24 mouse cellular contexts compared by ENCODE assay signal in genomic region chr3:131895057-131895456, GRCm38 (mm10).
DNase-seq lines count a peak whose midpoint lies in the region; ATAC-seq and TF ChIP-seq lines count a peak whose summit lies in the region.
"Had no signal": no experiment of that assay in that cellular context is flagged by ENCODE, and none has a peak within 500 bp of the region (broad histone marks: within the 10 kb centered on the region; RNA-seq: fewer than 3 reads in every experiment).

No protein-coding gene starts in this region.

- no peak overlapping the region for H3K4me3 ChIP-seq in lung, postnatal 0 days (ENCODE audit: low read depth, low read length)
- H3K4me3 ChIP-seq in lung, adult 2 months (replicated peaks; ENCODE audit: extremely low read depth, low read depth, low read length) = no peak overlapping the region
- no peak overlapping the region for H3K4me3 ChIP-seq in CH12.LX (replicated peaks in 1 of 3; ENCODE audit: low read depth in 2 of 3, low read length in 2 of 3, poor library complexity in 1 of 3)
- H3K4me3 ChIP-seq: embryonic facial prominence, embryonic 13.5 days; embryonic facial prominence, embryonic 15.5 days; erythroblast, embryonic 14.5 days; forebrain, embryonic 10.5 days; forebrain, embryonic 12.5 days had no signal

- in situ Hi-C loops in CH12.LX (cut with MboI; ENCODE audit: low pct_ligation_motif_present, low pct_unique_long_range_greater_than_20kb, low sequenced_read_pairs) = no loop called here

- H3K36me3 ChIP-seq in lung, postnatal 0 days (ENCODE audit: insufficient read depth, low read length) = no peaks in the 10 kb centered on the region
- no peaks in the 10 kb centered on the region for H3K36me3 ChIP-seq in CH12.LX (replicated peaks in 1 of 2; ENCODE audit: control insufficient read depth in 1 of 2, insufficient read depth in 1 of 2, low read length in 1 of 2)
- H3K36me3 ChIP-seq: embryonic facial prominence, embryonic 13.5 days; embryonic facial prominence, embryonic 15.5 days; forebrain, embryonic 10.5 days; forebrain, embryonic 12.5 days; G1E had no signal

- TF ChIP-seq EP300 in lung, postnatal 0 days (IDR thresholded peaks at IDR 0.05) = no peak
- TF ChIP-seq EP300 in CH12.LX (IDR thresholded peaks at IDR 0.05; ENCODE audit: low read length) = no peak

- dilution Hi-C loops in CH12.LX (cut with MboI; ENCODE audit: extremely low pct_ligation_motif_present, extremely low pct_unique_long_range_greater_than_20kb, low sequenced_read_pairs) = no loop called here

- WGBS in lung, postnatal 0 days = 49% methylated on average over 1 of the region's 1 CpGs
- 48% methylated on average over 1 of the region's 1 CpGs for WGBS in lung, adult 2 months

- no peak overlapping the region for H3K9ac ChIP-seq in lung, postnatal 0 days (replicated peaks; ENCODE audit: low read depth)
- H3K9ac ChIP-seq in CH12.LX (ENCODE audit: insufficient read depth, low read depth) = no peak overlapping the region
- H3K9ac ChIP-seq: embryonic facial prominence, embryonic 13.5 days; embryonic facial prominence, embryonic 15.5 days; forebrain, embryonic 12.5 days had no signal

- TF ChIP-seq POLR2A in lung, adult 2 months (IDR thresholded peaks at IDR 0.05; ENCODE audit: borderline replicate concordance, extremely low read depth, low read depth, low read length) = no peak
- no peak for TF ChIP-seq POLR2A in CH12.LX (IDR thresholded peaks at IDR 0.05; ENCODE audit: low read depth, low read length)

- no peak for TF ChIP-seq RAD21 in CH12.LX (IDR thresholded peaks at IDR 0.05; ENCODE audit: low read depth, low read length)

- no peaks in the 10 kb centered on the region for H3K27me3 ChIP-seq in lung, postnatal 0 days (replicated peaks; ENCODE audit: insufficient read depth, low read length)
- H3K27me3 ChIP-seq in CH12.LX (replicated peaks) = peaks cover 1% of the 10 kb centered on the region
- H3K27me3 ChIP-seq: embryonic facial prominence, embryonic 13.5 days; embryonic facial prominence, embryonic 15.5 days; forebrain, embryonic 12.5 days had no signal

- H3K9me3 ChIP-seq in lung, postnatal 0 days (ENCODE audit: low read length) = no peaks in the 10 kb centered on the region
- no peaks in the 10 kb centered on the region for H3K9me3 ChIP-seq in CH12.LX (replicated peaks; ENCODE audit: low read length)
- H3K9me3 ChIP-seq: embryonic facial prominence, embryonic 13.5 days; embryonic facial prominence, embryonic 15.5 days; forebrain, embryonic 10.5 days; forebrain, embryonic 12.5 days had no signal

- TF ChIP-seq CTCF in lung, postnatal 0 days (IDR thresholded peaks at IDR 0.05) = no peak
- TF ChIP-seq CTCF in lung, adult 2 months (IDR thresholded peaks at IDR 0.05; ENCODE audit: insufficient read depth, low read length) = no peak
- no peak for TF ChIP-seq CTCF in CH12.LX (conservative IDR thresholded peaks at IDR 0.05 in 1 of 2, IDR thresholded peaks at IDR 0.05 in 1 of 2; ENCODE audit: low read depth in 2 of 2, low read length in 2 of 2)

- no peak for ATAC-seq in lung, postnatal 0 days
- no peak for ATAC-seq in frontal cortex, adult (ENCODE audit: low TSS enrichment)
- ATAC-seq: CD4-positive, CD25-positive, alpha-beta regulatory T cell, adult 4 months; forebrain, embryonic 14.5 days; forebrain, embryonic 16.5 days had no signal

- DNase-seq in lung, postnatal 0 days (ENCODE audit: low spot score) = peak; percentile 26
- DNase-seq in lung, adult 2 months = no peak
- no peak for DNase-seq in CH12.LX (ENCODE audit: extremely low read depth)
- peak; percentile 21 for DNase-seq in NIH3T3 (ENCODE audit: low read depth)
- no peak for DNase-seq in cerebellum, adult 8-10 months
- DNase-seq: adrenal gland, adult 2 months; adrenal gland, postnatal 10 days; adrenal gland, postnatal 25 days; B cell, adult 2 months; cerebellum, adult 11-12 months; cerebellum, adult 2 months; cerebellum, adult 9-11 months; cerebellum, postnatal 14 days; cerebellum, postnatal 36 days had no signal

- H3K79me2 ChIP-seq in CH12.LX (replicated peaks; ENCODE audit: control insufficient read depth, extremely low read depth, insufficient read depth, poor library complexity, severe bottlenecking) = no peaks in the 10 kb centered on the region

- no peak overlapping the region for H3K4me2 ChIP-seq in lung, postnatal 0 days (replicated peaks; ENCODE audit: low read depth, low read length)
- no peak overlapping the region for H3K4me2 ChIP-seq in CH12.LX (ENCODE audit: insufficient read depth, low read depth, poor library complexity, severe bottlenecking)
- H3K4me2 ChIP-seq: embryonic facial prominence, embryonic 13.5 days; embryonic facial prominence, embryonic 15.5 days; forebrain, embryonic 12.5 days had no signal

- no peaks in the 10 kb centered on the region for H3K4me1 ChIP-seq in lung, postnatal 0 days (ENCODE audit: insufficient read depth, low read depth, low read length)
- H3K4me1 ChIP-seq in lung, adult 2 months (ENCODE audit: control insufficient read depth, insufficient read depth, low read length) = no peaks in the 10 kb centered on the region
- peaks cover 0 to 12% of the 10 kb centered on the region in 2 experiments; a peak in 2 of 4 replicates for H3K4me1 ChIP-seq in CH12.LX (ENCODE audit: control insufficient read depth in 1 of 2, insufficient read depth in 2 of 2)
- H3K4me1 ChIP-seq: embryonic facial prominence, embryonic 13.5 days; embryonic facial prominence, embryonic 15.5 days; forebrain, embryonic 10.5 days; forebrain, embryonic 12.5 days had no signal

- H3K27ac ChIP-seq in lung, postnatal 0 days (ENCODE audit: low read length) = no peak overlapping the region
- no peak overlapping the region for H3K27ac ChIP-seq in CH12.LX (ENCODE audit: insufficient read depth, low read depth)
- H3K27ac ChIP-seq: embryonic facial prominence, embryonic 13.5 days; embryonic facial prominence, embryonic 15.5 days; forebrain, embryonic 10.5 days; forebrain, embryonic 12.5 days had no signal

TF ChIP-seq in CH12.LX, 34 proteins besides CTCF, POLR2A, EP300 and RAD21:
- TF ChIP-seq HCFC1 (IDR thresholded peaks at IDR 0.05; ENCODE audit: low read depth, low read length) (peak; percentile 69), PAX5 (IDR thresholded peaks at IDR 0.05; ENCODE audit: low read length) (no peak)
TF ChIP-seq in CH12.LX: peak in this region for 1.

Comparison
In these comparisons a context has a peak if more than half of its experiments do, and no peak if none do; other contexts are left out.
1. DNase-seq: peak in lung, postnatal 0 days (single experiment) and NIH3T3 (single experiment); none in lung, adult 2 months (single experiment), CH12.LX (single experiment) and cerebellum, adult 8-10 months (single experiment).